Mouse (Mus musculus): Measurements from ENCODE around the gene Urah. TPM values are rescaled to one million over a fixed set of nuclear protein-coding genes. Genes with fewer than 3 reads are reported as not detected.

Gene Urah
- polyA plus RNA-seq, 1 experiment = not detected

GRCm38 (mm10) chr7:140857550-140858505 lies 23.0 kb downstream of the Urah start, which contains the start of gene Bet1l:
Gene Bet1l (minus strand): TSS chr7:140857577.
- Histone ChIP-seq H3K4me3 (ENCODE audit: control insufficient read depth, low read depth, low read length) (peak within 1 kb of the TSS; percentile 97), H3K4me1 (ENCODE audit: control insufficient read depth, insufficient read depth, low read length) (peaks cover 16% of the 10 kb centered on the region), H3K27ac (ENCODE audit: control insufficient read depth, insufficient read depth, low read depth, low read length) (peak within 1 kb of the TSS; percentile 85), H3K36me3 (ENCODE audit: control insufficient read depth, insufficient read depth, low read length) (no peaks in the 10 kb centered on the region; the same call in 1 of the 2 replicates), H3K27me3 (ENCODE audit: control insufficient read depth, insufficient read depth, low read length) (no peaks in the 10 kb centered on the region)
- no peak for TF ChIP-seq POLR2A (IDR thresholded peaks at IDR 0.05; ENCODE audit: control insufficient read depth, low read depth, low read length)
- no peak for TF ChIP-seq CTCF (IDR thresholded peaks at IDR 0.05; ENCODE audit: control insufficient read depth, insufficient read depth, insufficient replicate concordance, low read depth, low read length)

- H3K27ac ChIP-seq (ENCODE audit: control insufficient read depth, insufficient read depth, low read depth, low read length) = no peak overlapping the region
- H3K4me3 ChIP-seq (ENCODE audit: control insufficient read depth, low read depth, low read length) = no peak overlapping the region
These were observed 23.9 kb downstream of the Urah start for GRCm38 (mm10) chr7:140858746-140859145.

GRCm38 (mm10) chr7:140859997-140860396 lies 25.2 kb downstream of the Urah start:
- Histone ChIP-seq H3K4me1 (ENCODE audit: control insufficient read depth, insufficient read depth, low read length) (peaks cover 15% of the 10 kb centered on the region), H3K27me3 (ENCODE audit: control insufficient read depth, insufficient read depth, low read length) (no peaks in the 10 kb centered on the region), H3K4me3 (ENCODE audit: control insufficient read depth, low read depth, low read length) (no peak overlapping the region), H3K27ac (ENCODE audit: control insufficient read depth, insufficient read depth, low read depth, low read length) (no peak overlapping the region), H3K36me3 (ENCODE audit: control insufficient read depth, insufficient read depth, low read length) (no peaks in the 10 kb centered on the region; the same call in 1 of the 2 replicates)
- TF ChIP-seq POLR2A (IDR thresholded peaks at IDR 0.05; ENCODE audit: control insufficient read depth, low read depth, low read length) (no peak), CTCF (IDR thresholded peaks at IDR 0.05; ENCODE audit: control insufficient read depth, insufficient read depth, insufficient replicate concordance, low read depth, low read length) (no peak)

More at GRCm38 (mm10) chr7:140858746-140859145, 23.9 kb downstream of the Urah start:
- peaks cover 16% of the 10 kb centered on the region for H3K4me1 ChIP-seq (ENCODE audit: control insufficient read depth, insufficient read depth, low read length)
- no peaks in the 10 kb centered on the region; the same call in 1 of the 2 replicates for H3K36me3 ChIP-seq (ENCODE audit: control insufficient read depth, insufficient read depth, low read length)
- no peak for TF ChIP-seq POLR2A (IDR thresholded peaks at IDR 0.05; ENCODE audit: control insufficient read depth, low read depth, low read length)
- TF ChIP-seq CTCF (IDR thresholded peaks at IDR 0.05; ENCODE audit: control insufficient read depth, insufficient read depth, insufficient replicate concordance, low read depth, low read length) = no peak
- H3K27me3 ChIP-seq (ENCODE audit: control insufficient read depth, insufficient read depth, low read length) = no peaks in the 10 kb centered on the region

- Histone ChIP-seq H3K27me3 (ENCODE audit: control insufficient read depth, insufficient read depth, low read length) (no peaks in the 10 kb centered on the region), H3K4me3 (ENCODE audit: control insufficient read depth, low read depth, low read length) (no peak overlapping the region), H3K36me3 (ENCODE audit: control insufficient read depth, insufficient read depth, low read length) (no peaks in the 10 kb centered on the region; the same call in 1 of the 2 replicates), H3K27ac (ENCODE audit: control insufficient read depth, insufficient read depth, low read depth, low read length) (no peak overlapping the region), H3K4me1 (ENCODE audit: control insufficient read depth, insufficient read depth, low read length) (peaks cover 9% of the 10 kb centered on the region)
- no peak for TF ChIP-seq POLR2A (IDR thresholded peaks at IDR 0.05; ENCODE audit: control insufficient read depth, low read depth, low read length)
- TF ChIP-seq CTCF (IDR thresholded peaks at IDR 0.05; ENCODE audit: control insufficient read depth, insufficient read depth, insufficient replicate concordance, low read depth, low read length) = no peak
These were observed 25.9 kb downstream of the Urah start for GRCm38 (mm10) chr7:140860728-140861127.

GRCm38 (mm10) chr7:140864761-140865160 lies 29.9 kb downstream of the Urah start:
- Histone ChIP-seq H3K27me3 (ENCODE audit: control insufficient read depth, insufficient read depth, low read length) (no peaks in the 10 kb centered on the region), H3K4me1 (ENCODE audit: control insufficient read depth, insufficient read depth, low read length) (no peaks in the 10 kb centered on the region), H3K36me3 (ENCODE audit: control insufficient read depth, insufficient read depth, low read length) (no peaks in the 10 kb centered on the region; the same call in 1 of the 2 replicates), H3K4me3 (ENCODE audit: control insufficient read depth, low read depth, low read length) (no peak overlapping the region), H3K27ac (ENCODE audit: control insufficient read depth, insufficient read depth, low read depth, low read length) (no peak overlapping the region)
- no peak for TF ChIP-seq CTCF (IDR thresholded peaks at IDR 0.05; ENCODE audit: control insufficient read depth, insufficient read depth, insufficient replicate concordance, low read depth, low read length)
- peak; percentile 25; the same call in 1 of the 2 replicates for TF ChIP-seq POLR2A (IDR thresholded peaks at IDR 0.05; ENCODE audit: control insufficient read depth, low read depth, low read length)

GRCm38 (mm10) chr7:140874224-140874623 lies 39.4 kb downstream of the Urah start:
- Histone ChIP-seq H3K27ac (ENCODE audit: control insufficient read depth, insufficient read depth, low read depth, low read length) (no peak overlapping the region), H3K4me1 (ENCODE audit: control insufficient read depth, insufficient read depth, low read length) (no peaks in the 10 kb centered on the region), H3K36me3 (ENCODE audit: control insufficient read depth, insufficient read depth, low read length) (peaks cover 2% of the 10 kb centered on the region), H3K27me3 (ENCODE audit: control insufficient read depth, insufficient read depth, low read length) (no peaks in the 10 kb centered on the region), H3K4me3 (ENCODE audit: control insufficient read depth, low read depth, low read length) (no peak overlapping the region)
- TF ChIP-seq CTCF (IDR thresholded peaks at IDR 0.05; ENCODE audit: control insufficient read depth, insufficient read depth, insufficient replicate concordance, low read depth, low read length) (no peak), POLR2A (IDR thresholded peaks at IDR 0.05; ENCODE audit: control insufficient read depth, low read depth, low read length) (no peak)

- H3K4me3 ChIP-seq (ENCODE audit: control insufficient read depth, low read depth, low read length) = no peak overlapping the region
- peaks cover 2% of the 10 kb centered on the region for H3K36me3 ChIP-seq (ENCODE audit: control insufficient read depth, insufficient read depth, low read length)
- TF ChIP-seq POLR2A (IDR thresholded peaks at IDR 0.05; ENCODE audit: control insufficient read depth, low read depth, low read length) (no peak), CTCF (IDR thresholded peaks at IDR 0.05; ENCODE audit: control insufficient read depth, insufficient read depth, insufficient replicate concordance, low read depth, low read length) (no peak)
These were observed 42.5 kb downstream of the Urah start for GRCm38 (mm10) chr7:140877364-140877763.

More at GRCm38 (mm10) chr7:140877364-140877763, 42.5 kb downstream of the Urah start:
- H3K4me1 ChIP-seq (ENCODE audit: control insufficient read depth, insufficient read depth, low read length) = peaks cover 3% of the 10 kb centered on the region
- no peak overlapping the region for H3K27ac ChIP-seq (ENCODE audit: control insufficient read depth, insufficient read depth, low read depth, low read length)
- H3K27me3 ChIP-seq (ENCODE audit: control insufficient read depth, insufficient read depth, low read length) = no peaks in the 10 kb centered on the region
